Mouse (Mus musculus) hindbrain, postnatal 0 days (tissue): ENCODE results near the gene Gm40193. TPM values are rescaled to one million over a fixed set of nuclear protein-coding genes. Genes with fewer than 3 reads are reported as not detected.

Source experiments
- ATAC-seq: fragments of 200-750 bp; cut with Nextera tagmentation; 2 replicates; pipeline ENCODE4 v1.8.0; 2017; ENCODE audit warnings: mild to moderate bottlenecking, moderate TSS enrichment, moderate library complexity
- DNase-seq: peaks from one replicate; pipeline ENCODE4 v3.0.0-alpha.2; 2015; ENCODE audit warnings: low spot score
- H3K27ac ChIP-seq: fragments of 300-500 bp; sonication (generic); 2 replicates; pipeline ENCODE4 v1.5.1; 2014; ENCODE audit warnings: mild to moderate bottlenecking
- H3K27me3 ChIP-seq: fragments of 300-500 bp; sonication (generic); 2 replicates; pipeline ENCODE4 v1.6.1; 2014; ENCODE audit warnings: low read length, mixed read lengths; ENCODE audit not compliant: insufficient read depth
- H3K36me3 ChIP-seq: fragments of 300-500 bp; sonication (generic); 2 replicates; pipeline ENCODE4 v1.6.1; 2014; ENCODE audit warnings: low read length, mixed read lengths; ENCODE audit not compliant: insufficient read depth
- H3K4me1 ChIP-seq: fragments of 300-500 bp; sonication (generic); 2 replicates; pipeline ENCODE4 v1.6.1; 2014; ENCODE audit warnings: antibody characterized with exemption, low read length, mixed read lengths; ENCODE audit not compliant: insufficient read depth
- H3K4me2 ChIP-seq: fragments of 300-500 bp; sonication (generic); 2 replicates; pipeline ENCODE4 v1.6.1; 2014; ENCODE audit warnings: low read depth, mild to moderate bottlenecking, low read length, moderate library complexity, mixed read lengths
- H3K4me3 ChIP-seq: fragments of 300-500 bp; sonication (generic); 2 replicates; pipeline ENCODE4 v1.5.1; 2014; ENCODE audit warnings: low read length
- H3K9ac ChIP-seq: fragments of 300-500 bp; sonication (generic); replicated peaks from 2 replicates; pipeline ENCODE4 v1.6.1; 2014; ENCODE audit warnings: mild to moderate bottlenecking, low read length, moderate library complexity, mixed read lengths
- H3K9me3 ChIP-seq: fragments of 300-500 bp; sonication (generic); 2 replicates; pipeline ENCODE4 v1.6.1; 2016; ENCODE audit warnings: low read length, mixed read lengths
- CTCF ChIP-seq: IDR thresholded peaks from 2 replicates; pipeline ENCODE4 v1.5.1; 2016; ENCODE audit warnings: antibody characterized with exemption, control low read depth, low read depth
- WGBS: fragments of 180-500 bp; shearing (Covaris S2); extraction: QIAGEN DNeasy Blood & Tissue Kit; methylation state at CpG from one replicate; pipeline ENCODE4 v1.1.7; 2014; 5-methylcytosine and 5-hydroxymethylcytosine counted together
- polyA plus RNA-seq: library from polyadenylated mRNA; unstranded; fragments of >200 nt; fragmentation: Nextera tagmentation; extraction: Ambion mirVana; gene quantifications from 2 replicates; pipeline ENCODE4 v1.2.1, GENCODE M21; 2015
- total RNA-seq: library from RNA; depleted of rRNA; stranded (reverse); fragments of >200 nt; gene quantifications from 2 replicates; pipeline ENCODE4 v1.2.3, GENCODE M21; 2014; rRNA removed

The Gm40193 gene
- total RNA-seq (not detected in 2 replicates), polyA plus RNA-seq (not detected in 2 replicates)

DNA sequence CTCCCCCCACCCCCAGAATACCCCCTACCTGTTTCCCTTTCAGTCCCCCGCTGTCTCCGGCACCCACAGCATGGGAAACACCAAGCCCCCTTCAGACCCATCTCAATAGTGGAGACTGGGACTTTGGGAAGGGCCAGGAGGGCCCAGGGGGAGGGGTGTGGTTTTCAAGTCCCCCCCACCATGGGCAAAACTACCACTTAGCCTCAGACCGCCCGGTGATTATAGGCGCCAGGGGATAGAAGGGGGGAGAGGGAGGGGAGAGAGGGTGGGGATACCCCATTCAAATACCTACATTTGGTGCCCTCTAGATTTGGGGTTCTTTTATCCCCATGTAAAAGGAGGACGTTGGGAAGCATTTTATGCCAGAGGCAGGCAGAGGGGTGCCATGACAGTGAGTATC lies at the start of gene Gm40193:
Gene Gm40193 (minus strand): TSS at position 101 of the 400 bp plus-strand sequence.
- no peak within 1 kb of the TSS for H3K27ac ChIP-seq
- peaks cover 7% of the 10 kb centered on the region; the same call in 1 of the 2 replicates for H3K36me3 ChIP-seq
- no peak within 1 kb of the TSS for H3K4me2 ChIP-seq
- WGBS: 84% methylated on average over 6 of the region's 6 CpGs
- no peak for DNase-seq
- H3K9me3 ChIP-seq: no peaks in the 10 kb centered on the region
- H3K27me3 ChIP-seq: no peaks in the 10 kb centered on the region
- TF ChIP-seq CTCF: no peak
- no peak within 1 kb of the TSS for H3K9ac ChIP-seq
- no peaks in the 10 kb centered on the region for H3K4me1 ChIP-seq
- H3K4me3 ChIP-seq: no peak within 1 kb of the TSS
- ATAC-seq: no peak

- DNase-seq (no peak), ATAC-seq (no peak)
- no peaks in the 10 kb centered on the region for H3K36me3 ChIP-seq
- H3K27ac ChIP-seq: no peak overlapping the region
- no peak overlapping the region for H3K9ac ChIP-seq
- no peaks in the 10 kb centered on the region for H3K27me3 ChIP-seq
- no peak overlapping the region for H3K4me3 ChIP-seq
- WGBS: 61% methylated on average over 3 of the region's 3 CpGs
- TF ChIP-seq CTCF: no peak
- H3K4me2 ChIP-seq: no peak overlapping the region
- H3K4me1 ChIP-seq: no peaks in the 10 kb centered on the region; the same call in 1 of the 2 replicates
- no peaks in the 10 kb centered on the region for H3K9me3 ChIP-seq
Observed at GRCm38 (mm10) chr11:70582196-70582595, 49.5 kb upstream of the Gm40193 start.

DNA sequence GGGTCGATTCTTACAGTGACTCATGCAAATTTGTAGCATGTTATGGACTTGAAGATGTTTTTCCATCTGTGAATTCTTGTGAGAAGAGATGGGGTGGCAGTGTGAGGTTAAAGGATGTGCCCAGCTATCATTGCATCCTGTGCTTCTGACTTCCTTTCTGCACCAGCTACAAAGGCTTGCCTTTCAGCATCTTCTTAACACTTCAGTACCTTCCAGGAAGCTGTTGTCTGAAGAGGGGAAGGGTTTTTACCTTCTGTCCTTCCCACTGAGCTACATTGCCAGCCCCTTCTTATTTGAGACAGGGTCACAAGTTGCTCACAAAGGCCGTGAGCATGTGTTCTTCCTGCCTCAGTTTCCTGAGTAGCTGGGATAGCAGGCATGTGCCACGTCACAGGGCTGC lies 48.2 kb upstream of the Gm40193 start:
- TF ChIP-seq CTCF: no peak
- Histone ChIP-seq H3K36me3 (no peaks in the 10 kb centered on the region), H3K27me3 (no peaks in the 10 kb centered on the region), H3K9ac (no peak overlapping the region), H3K4me2 (no peak overlapping the region), H3K9me3 (no peaks in the 10 kb centered on the region), H3K27ac (no peak overlapping the region), H3K4me3 (no peak overlapping the region), H3K4me1 (no peaks in the 10 kb centered on the region; the same call in none of the 2 replicates)
- DNase-seq (no peak), ATAC-seq (no peak)
- 80% methylated on average over 3 of the region's 3 CpGs for WGBS

- ATAC-seq: no peak
- H3K36me3 ChIP-seq: no peaks in the 10 kb centered on the region
- H3K4me3 ChIP-seq: no peak overlapping the region
- no peak overlapping the region; the same call in 1 of the 2 replicates for H3K9ac ChIP-seq
- H3K27ac ChIP-seq: peak overlapping the region; percentile 11; the same call in 1 of the 2 replicates
- 69% methylated on average over 5 of the region's 5 CpGs for WGBS
- no peaks in the 10 kb centered on the region for H3K9me3 ChIP-seq
- no peak overlapping the region for H3K4me2 ChIP-seq
- TF ChIP-seq CTCF: no peak
- no peaks in the 10 kb centered on the region; the same call in 1 of the 2 replicates for H3K4me1 ChIP-seq
- DNase-seq: no peak
- no peaks in the 10 kb centered on the region for H3K27me3 ChIP-seq
Observed at GRCm38 (mm10) chr11:70580358-70580720, 47.6 kb upstream of the Gm40193 start.

DNA sequence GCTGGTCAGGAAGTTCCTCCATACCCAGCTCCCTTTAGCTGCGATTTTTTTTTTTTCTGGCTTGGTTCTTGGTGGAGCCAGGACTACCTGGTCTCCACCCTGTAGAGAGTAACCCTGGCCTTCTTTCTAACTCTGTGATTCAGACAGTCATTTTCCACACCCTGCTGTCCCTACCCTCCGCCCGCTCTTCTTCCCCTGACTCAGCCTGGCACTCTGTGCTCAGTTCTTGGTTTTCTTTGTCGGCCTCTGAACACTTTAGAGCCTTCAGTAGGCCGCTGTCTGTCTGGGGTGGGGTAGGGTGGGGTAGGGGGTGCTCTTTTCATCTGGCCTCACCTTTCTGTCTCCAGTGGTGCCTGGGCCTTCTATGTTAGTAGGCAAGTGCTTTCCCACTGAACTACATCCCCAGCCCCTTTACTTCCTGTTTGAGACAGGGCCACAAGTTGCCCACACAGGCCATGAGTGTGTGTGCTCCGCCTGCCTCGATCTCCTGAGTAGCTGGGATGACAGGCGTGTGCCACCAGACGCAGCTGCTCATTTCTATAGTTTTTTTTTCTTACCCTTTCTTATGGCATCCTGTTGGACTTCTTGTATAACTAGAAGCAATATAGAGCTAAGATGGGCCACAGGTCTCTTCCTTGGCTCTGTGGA lies 47.1 kb upstream of the Gm40193 start:
- no peak for TF ChIP-seq CTCF
- Histone ChIP-seq H3K9me3 (no peaks in the 10 kb centered on the region), H3K4me3 (no peak overlapping the region), H3K36me3 (no peaks in the 10 kb centered on the region), H3K9ac (no peak overlapping the region; the same call in 1 of the 2 replicates), H3K4me2 (no peak overlapping the region), H3K4me1 (no peaks in the 10 kb centered on the region; the same call in 1 of the 2 replicates), H3K27ac (0 out of 2 replicates have a peak overlapping the region, but pooled peaks have one; percentile 11), H3K27me3 (no peaks in the 10 kb centered on the region)
- ATAC-seq: no peak
- no peak for DNase-seq
- 80% methylated on average over 9 of the region's 9 CpGs for WGBS

- H3K4me1 ChIP-seq: no peaks in the 10 kb centered on the region; the same call in 1 of the 2 replicates
- DNase-seq: no peak
- no peak overlapping the region for H3K27ac ChIP-seq
- H3K9me3 ChIP-seq: no peaks in the 10 kb centered on the region
- no peak for ATAC-seq
- 89% methylated on average over 6 of the region's 6 CpGs for WGBS
- no peak overlapping the region for H3K9ac ChIP-seq
- no peak overlapping the region for H3K4me2 ChIP-seq
- no peak overlapping the region for H3K4me3 ChIP-seq
- H3K27me3 ChIP-seq: no peaks in the 10 kb centered on the region
- H3K36me3 ChIP-seq: no peaks in the 10 kb centered on the region
- no peak for TF ChIP-seq CTCF
Observed at GRCm38 (mm10) chr11:70578962-70579361, 46.2 kb upstream of the Gm40193 start.

DNA sequence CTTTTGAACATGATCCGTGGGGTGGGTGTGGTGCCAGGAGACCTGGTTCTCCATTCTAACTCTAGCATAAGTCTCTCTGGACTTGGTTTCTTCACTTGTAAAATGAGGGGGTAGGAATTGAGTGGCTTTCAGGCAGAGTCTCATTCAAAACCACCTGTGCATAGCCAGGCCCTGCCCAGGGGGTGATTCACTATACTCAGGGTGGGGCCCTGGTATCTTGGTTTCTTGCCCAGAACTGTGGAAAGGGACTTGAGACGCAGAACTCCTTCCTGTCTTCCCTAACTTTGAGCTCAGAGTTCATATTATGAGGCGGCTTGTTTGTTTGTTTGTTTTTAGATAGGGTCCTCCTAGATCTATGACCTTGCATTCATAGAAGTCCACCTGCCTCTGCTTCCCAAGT lies 44.5 kb upstream of the Gm40193 start:
- Histone ChIP-seq H3K4me2 (no peak overlapping the region), H3K4me1 (no peaks in the 10 kb centered on the region; the same call in 1 of the 2 replicates), H3K27ac (no peak overlapping the region), H3K36me3 (no peaks in the 10 kb centered on the region), H3K27me3 (no peaks in the 10 kb centered on the region), H3K4me3 (no peak overlapping the region), H3K9ac (no peak overlapping the region), H3K9me3 (no peaks in the 10 kb centered on the region)
- WGBS: 64% methylated on average over 3 of the region's 3 CpGs
- ATAC-seq (no peak), DNase-seq (no peak)
- no peak for TF ChIP-seq CTCF
